Mouse (Mus musculus) neural tube, embryonic 13.5 days (tissue): Measurements from ENCODE around the gene Peak1. TPM values are rescaled to one million over a fixed set of nuclear protein-coding genes. Genes with fewer than 3 reads are reported as not detected.

ENCODE experiments used
- ATAC-seq: fragments of 200-750 bp; cut with Nextera tagmentation; 2 replicates; pipeline ENCODE4 v1.8.0; 2017; ENCODE audit warnings: low read depth, mild to moderate bottlenecking, moderate TSS enrichment, moderate library complexity
- H3K27ac ChIP-seq: fragments of 300-500 bp; sonication (generic); replicated peaks from 2 replicates; pipeline ENCODE4 v1.5.1; 2015; ENCODE audit warnings: moderate library complexity, mild to moderate bottlenecking, inconsistent platforms
- H3K27me3 ChIP-seq: fragments of 300-500 bp; sonication (generic); 2 replicates; pipeline ENCODE4 v1.6.1; 2015; ENCODE audit warnings: mild to moderate bottlenecking, inconsistent platforms
- H3K36me3 ChIP-seq: fragments of 300-500 bp; sonication (generic); 2 replicates; pipeline ENCODE4 v1.6.1; 2015; ENCODE audit warnings: mild to moderate bottlenecking, inconsistent platforms
- H3K4me1 ChIP-seq: fragments of 300-500 bp; sonication (generic); replicated peaks from 2 replicates; pipeline ENCODE4 v1.6.1; 2015; ENCODE audit warnings: inconsistent platforms
- H3K4me2 ChIP-seq: fragments of 300-500 bp; sonication (generic); 2 replicates; pipeline ENCODE4 v1.6.1; 2015; ENCODE audit warnings: inconsistent platforms, mild to moderate bottlenecking, moderate library complexity
- H3K4me3 ChIP-seq: fragments of 300-500 bp; sonication (generic); 2 replicates; pipeline ENCODE4 v1.5.1; 2015; ENCODE audit warnings: mild to moderate bottlenecking, inconsistent platforms
- H3K9ac ChIP-seq: fragments of 300-500 bp; sonication (generic); 2 replicates; pipeline ENCODE4 v1.6.1; 2015; ENCODE audit warnings: moderate library complexity, mild to moderate bottlenecking, inconsistent platforms
- H3K9me3 ChIP-seq: fragments of 300-500 bp; sonication (generic); 2 replicates; pipeline ENCODE4 v1.6.1; 2016; ENCODE audit warnings: inconsistent platforms
- WGBS: fragments of 180-500 bp; shearing (Covaris S2); methylation state at CpG from one replicate; pipeline ENCODE4 v1.1.7; 2015; 5-methylcytosine and 5-hydroxymethylcytosine counted together
- polyA plus RNA-seq: library from polyadenylated mRNA; unstranded; fragments of >200 nt; fragmentation: Nextera tagmentation; extraction: Ambion mirVana; gene quantifications from 2 replicates; pipeline ENCODE4 v1.2.1, GENCODE M21; 2015

Peak1 gene
- polyA plus RNA-seq, 1 experiment from 2014 or later = 6.9 TPM

- WGBS = 93% methylated on average over 20 of the region's 20 CpGs
Observed at GRCm38 (mm10) chr9:56257227-56258000, 160.5 kb downstream of the Peak1 start.

DNA sequence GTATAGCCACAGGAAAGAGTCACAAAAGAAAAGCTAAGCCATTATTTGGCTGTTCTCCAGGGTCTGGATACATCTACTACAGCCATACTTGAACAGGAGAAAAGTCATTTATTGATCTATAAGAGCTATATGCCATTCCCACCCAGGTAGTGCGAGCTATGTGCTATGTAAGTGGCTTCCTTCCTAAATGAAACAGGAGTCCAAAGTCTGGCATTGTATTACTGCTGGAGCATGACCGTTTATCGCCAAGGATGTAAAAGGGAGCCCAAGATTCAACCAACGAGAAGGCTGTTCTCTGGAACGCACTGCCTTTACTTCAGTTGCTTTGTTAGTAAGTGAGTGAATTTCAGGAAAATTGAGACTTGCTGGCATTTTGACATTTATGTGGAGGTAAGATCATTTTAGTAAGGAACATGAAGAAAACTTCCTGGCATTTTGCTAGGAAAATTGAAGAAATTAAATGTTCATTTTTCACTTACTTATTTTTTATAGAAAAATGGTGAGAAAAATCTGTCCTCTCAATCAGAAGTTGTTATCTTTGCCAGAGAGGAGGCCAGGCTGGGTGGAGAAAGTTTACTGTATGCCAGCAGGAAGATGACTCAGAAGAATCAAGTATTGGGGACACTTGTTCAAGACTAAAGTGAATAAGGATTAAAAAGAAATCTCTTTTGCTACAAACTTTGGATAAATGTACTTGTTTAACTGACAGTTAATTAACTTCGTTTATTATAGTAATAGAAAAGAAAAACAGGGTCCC lies 162.0 kb downstream of the Peak1 start:
- Histone ChIP-seq H3K4me3 (no peak overlapping the region), H3K9ac (no peak overlapping the region), H3K36me3 (peaks cover 18% of the 10 kb centered on the region; the same call in 1 of the 2 replicates), H3K4me1 (no peaks in the 10 kb centered on the region), H3K27ac (no peak overlapping the region), H3K27me3 (no peaks in the 10 kb centered on the region), H3K9me3 (peaks cover 6% of the 10 kb centered on the region), H3K4me2 (no peak overlapping the region)
- ATAC-seq = no peak
- WGBS = 82% methylated on average over 6 of the region's 6 CpGs

More at GRCm38 (mm10) chr9:56257227-56258000, 160.5 kb downstream of the Peak1 start:
- no peak for ATAC-seq
- no peak overlapping the region for H3K4me2 ChIP-seq
- H3K27ac ChIP-seq = no peak overlapping the region
- H3K4me1 ChIP-seq = no peaks in the 10 kb centered on the region
- H3K4me3 ChIP-seq = no peak overlapping the region
- no peaks in the 10 kb centered on the region for H3K27me3 ChIP-seq
- no peak overlapping the region for H3K9ac ChIP-seq
- peaks cover 6% of the 10 kb centered on the region for H3K9me3 ChIP-seq
- H3K36me3 ChIP-seq = peaks cover 18% of the 10 kb centered on the region; the same call in 1 of the 2 replicates

- no peak for ATAC-seq
- Histone ChIP-seq H3K9me3 (no peaks in the 10 kb centered on the region), H3K27ac (no peak overlapping the region), H3K36me3 (peaks cover 7% of the 10 kb centered on the region), H3K4me1 (no peaks in the 10 kb centered on the region), H3K27me3 (no peaks in the 10 kb centered on the region), H3K9ac (no peak overlapping the region), H3K4me2 (no peak overlapping the region), H3K4me3 (no peak overlapping the region)
- WGBS = 90% methylated on average over 8 of the region's 8 CpGs
Observed at GRCm38 (mm10) chr9:56244336-56244735, 173.5 kb downstream of the Peak1 start.

GRCm38 (mm10) chr9:56243885-56244284 lies 174.0 kb downstream of the Peak1 start:
- H3K4me1 ChIP-seq = no peaks in the 10 kb centered on the region
- ATAC-seq = no peak
- peaks cover 7% of the 10 kb centered on the region for H3K36me3 ChIP-seq
- no peaks in the 10 kb centered on the region for H3K9me3 ChIP-seq
- H3K9ac ChIP-seq = no peak overlapping the region
- no peak overlapping the region for H3K27ac ChIP-seq
- H3K4me2 ChIP-seq = no peak overlapping the region
- H3K4me3 ChIP-seq = no peak overlapping the region
- H3K27me3 ChIP-seq = no peaks in the 10 kb centered on the region
- WGBS = 87% methylated on average over 7 of the region's 7 CpGs

DNA sequence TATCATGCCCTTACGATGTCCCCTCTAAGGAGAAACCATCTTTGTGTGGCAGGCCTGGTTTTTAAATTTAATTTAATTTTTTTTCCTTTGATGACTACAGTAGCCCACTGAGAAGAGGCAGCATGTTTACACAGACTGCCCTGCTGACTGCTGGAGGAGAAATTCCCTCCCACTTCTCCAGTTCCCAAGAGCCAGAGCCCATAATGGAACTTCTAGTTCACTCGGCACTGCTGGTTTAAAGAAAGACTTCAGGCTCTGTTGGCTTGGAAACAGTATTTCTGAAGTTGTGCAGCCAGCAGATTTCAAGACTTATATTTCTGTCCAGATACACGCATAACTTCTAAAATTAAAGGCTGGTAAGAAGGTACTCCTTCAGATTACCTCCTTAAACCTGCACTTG lies 175.2 kb downstream of the Peak1 start:
- Histone ChIP-seq H3K27me3 (no peaks in the 10 kb centered on the region), H3K4me1 (no peaks in the 10 kb centered on the region), H3K27ac (no peak overlapping the region), H3K4me2 (no peak overlapping the region), H3K9me3 (no peaks in the 10 kb centered on the region), H3K9ac (no peak overlapping the region), H3K36me3 (peaks cover 7% of the 10 kb centered on the region), H3K4me3 (no peak overlapping the region)
- no peak for ATAC-seq
- 76% methylated on average over 3 of the region's 3 CpGs for whole genome bisulfite sequencing

DNA sequence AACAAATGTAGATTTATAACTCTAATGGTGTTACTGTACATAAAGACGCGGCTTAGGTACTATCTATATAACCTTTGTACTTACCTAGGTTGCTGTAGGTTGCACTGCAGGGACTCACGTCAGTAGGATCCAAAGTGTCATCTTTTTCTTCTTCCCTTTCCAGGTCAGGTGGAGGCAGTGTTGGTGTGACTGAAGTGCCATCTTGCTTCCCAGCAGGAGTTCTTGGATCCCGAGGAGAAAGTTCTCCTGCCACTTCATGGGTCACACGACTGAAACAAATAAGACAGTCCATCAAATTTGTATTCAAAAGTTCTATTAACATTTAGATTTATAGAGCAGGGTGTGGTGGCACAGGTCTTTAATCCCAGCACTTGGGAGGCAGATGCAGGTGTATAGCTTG lies 176.8 kb downstream of the Peak1 start:
- peaks cover 7% of the 10 kb centered on the region for H3K36me3 ChIP-seq
- H3K4me1 ChIP-seq = no peaks in the 10 kb centered on the region
- no peak overlapping the region for H3K9ac ChIP-seq
- no peak overlapping the region for H3K4me3 ChIP-seq
- H3K9me3 ChIP-seq = no peaks in the 10 kb centered on the region
- WGBS = 89% methylated on average over 5 of the region's 5 CpGs
- H3K4me2 ChIP-seq = no peak overlapping the region
- no peak for ATAC-seq
- H3K27me3 ChIP-seq = no peaks in the 10 kb centered on the region
- no peak overlapping the region for H3K27ac ChIP-seq

- Histone ChIP-seq H3K27me3 (no peaks in the 10 kb centered on the region), H3K4me2 (no peak overlapping the region), H3K4me3 (no peak overlapping the region), H3K27ac (no peak overlapping the region), H3K9me3 (no peaks in the 10 kb centered on the region), H3K4me1 (no peaks in the 10 kb centered on the region), H3K9ac (no peak overlapping the region), H3K36me3 (peaks cover 4% of the 10 kb centered on the region)
- 52% methylated on average over 6 of the region's 6 CpGs for WGBS
- no peak for ATAC-seq
Observed at GRCm38 (mm10) chr9:56235871-56236298, 182.0 kb downstream of the Peak1 start.

DNA sequence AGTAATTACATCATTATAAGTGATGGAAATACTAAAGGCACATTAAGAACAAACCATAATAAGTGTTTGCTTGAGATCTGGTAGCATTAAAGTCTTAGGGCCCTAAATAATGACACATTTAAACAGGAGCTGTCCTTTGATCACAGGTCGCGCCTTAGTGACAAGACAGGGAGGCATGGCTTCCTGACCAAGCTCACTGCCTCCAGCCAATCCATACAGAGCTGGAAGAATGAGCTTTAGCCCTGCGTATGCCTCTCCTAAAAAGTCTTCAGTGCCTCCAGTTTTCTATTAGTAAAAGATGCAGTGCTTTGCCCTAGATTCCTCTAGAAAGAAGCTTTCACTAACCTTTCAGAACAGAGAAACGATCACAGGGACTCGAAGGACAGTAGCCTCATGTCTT lies 182.6 kb downstream of the Peak1 start:
- no peak overlapping the region for H3K27ac ChIP-seq
- no peak for ATAC-seq
- H3K27me3 ChIP-seq = no peaks in the 10 kb centered on the region
- no peak overlapping the region for H3K4me2 ChIP-seq
- H3K4me1 ChIP-seq = no peaks in the 10 kb centered on the region
- WGBS = 90% methylated on average over 5 of the region's 5 CpGs
- H3K9me3 ChIP-seq = no peaks in the 10 kb centered on the region
- H3K9ac ChIP-seq = no peak overlapping the region
- peaks cover under 1% of the 10 kb centered on the region; the same call in 1 of the 2 replicates for H3K36me3 ChIP-seq
- no peak overlapping the region for H3K4me3 ChIP-seq

GRCm38 (mm10) chr9:56234561-56234960 lies 183.3 kb downstream of the Peak1 start:
- H3K27me3 ChIP-seq = no peaks in the 10 kb centered on the region
- WGBS = 91% methylated on average over 3 of the region's 3 CpGs
- no peak overlapping the region for H3K9ac ChIP-seq
- H3K4me3 ChIP-seq = no peak overlapping the region
- no peak overlapping the region for H3K27ac ChIP-seq
- no peaks in the 10 kb centered on the region for H3K9me3 ChIP-seq
- no peaks in the 10 kb centered on the region for H3K4me1 ChIP-seq
- no peak for ATAC-seq
- H3K36me3 ChIP-seq = no peaks in the 10 kb centered on the region
- H3K4me2 ChIP-seq = no peak overlapping the region

DNA sequence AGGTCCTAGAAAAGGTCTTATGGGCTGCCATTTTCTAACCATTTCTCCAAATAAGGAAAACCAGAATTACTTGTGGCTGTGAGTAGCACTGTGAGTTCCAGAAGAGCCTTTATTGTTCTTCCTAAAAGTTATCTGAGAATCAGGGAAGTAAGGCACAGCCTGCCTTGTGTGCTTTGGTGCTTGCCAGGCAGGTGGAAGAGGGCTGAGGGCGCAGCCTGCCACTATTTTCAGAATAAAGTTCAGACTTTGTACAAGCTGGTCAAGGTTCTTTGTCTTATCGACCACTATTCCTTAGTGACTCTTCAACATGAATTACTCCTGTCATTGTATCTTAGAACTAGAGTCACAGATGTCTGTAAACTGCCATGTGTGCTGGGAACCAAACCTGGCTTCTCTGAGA lies 184.6 kb downstream of the Peak1 start:
- Histone ChIP-seq H3K4me3 (no peak overlapping the region), H3K4me1 (no peaks in the 10 kb centered on the region), H3K4me2 (no peak overlapping the region), H3K36me3 (no peaks in the 10 kb centered on the region), H3K9ac (no peak overlapping the region), H3K9me3 (no peaks in the 10 kb centered on the region), H3K27me3 (no peaks in the 10 kb centered on the region), H3K27ac (no peak overlapping the region)
- 81% methylated on average over 2 of the region's 2 CpGs for WGBS
- ATAC-seq = no peak

- H3K9ac ChIP-seq = no peak overlapping the region
- no peaks in the 10 kb centered on the region for H3K4me1 ChIP-seq
- H3K4me2 ChIP-seq = no peak overlapping the region
- no peaks in the 10 kb centered on the region for H3K9me3 ChIP-seq
- no peak overlapping the region for H3K4me3 ChIP-seq
- no peak overlapping the region for H3K27ac ChIP-seq
- H3K36me3 ChIP-seq = peaks cover 7% of the 10 kb centered on the region; the same call in 1 of the 2 replicates
- no peak for ATAC-seq
- H3K27me3 ChIP-seq = no peaks in the 10 kb centered on the region
Observed at GRCm38 (mm10) chr9:56230906-56231305, 187.0 kb downstream of the Peak1 start.

DNA sequence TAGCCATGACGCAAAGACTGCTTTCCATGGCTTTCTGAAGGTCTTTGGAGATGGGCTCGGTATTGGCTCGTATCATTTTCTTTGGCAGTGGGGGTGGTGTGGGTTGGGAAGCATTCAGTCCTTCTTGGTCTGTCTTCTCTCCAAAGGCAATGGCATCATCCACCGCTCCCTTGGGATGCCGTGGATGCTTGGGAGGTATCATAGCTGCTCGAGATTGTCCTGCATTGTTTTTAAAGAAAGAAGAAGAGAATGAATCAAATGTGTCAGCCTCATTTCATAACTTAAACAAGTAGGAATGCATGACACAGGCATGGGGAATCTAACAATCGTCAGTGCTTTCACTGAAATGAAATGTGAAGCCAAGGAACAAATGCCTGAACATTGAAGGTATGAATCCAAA lies 190.2 kb downstream of the Peak1 start:
- Histone ChIP-seq H3K9me3 (no peaks in the 10 kb centered on the region), H3K4me1 (no peaks in the 10 kb centered on the region; the same call in 1 of the 2 replicates), H3K36me3 (peaks cover 7% of the 10 kb centered on the region; the same call in 1 of the 2 replicates), H3K9ac (no peak overlapping the region), H3K27ac (no peak overlapping the region), H3K27me3 (no peaks in the 10 kb centered on the region), H3K4me2 (no peak overlapping the region), H3K4me3 (no peak overlapping the region)
- WGBS = 92% methylated on average over 7 of the region's 7 CpGs
- ATAC-seq = no peak
